Mouse (Mus musculus) CD4-positive, CD25-positive, alpha-beta regulatory T cell, adult 4 months (primary cell): ENCODE measurements around the gene Abtb1. TPM values are rescaled to one million over a fixed set of nuclear protein-coding genes. Genes with fewer than 3 reads are reported as not detected.
A peak's percentile ranks its signal among the peaks of the same experiment; 100 is the strongest.

Experiments used
- ATAC-seq: one replicate; pipeline ENCODE4 v1.8.0; 2017
- polyA plus RNA-seq, 2 experiments: library from polyadenylated mRNA; unstranded; fragments of 100-300 nt; shearing (Covaris generic); gene quantifications; one replicate each; pipeline ENCODE4 v1.2.1; 2017

The Abtb1 gene
- polyA plus RNA-seq, 2 experiments from 2014 or later = 71.0 to 112 TPM

- no peak for ATAC-seq
These were observed 12.7 kb upstream of the Abtb1 start for GRCm38 (mm10) chr6:88854509-88854908.

GRCm38 (mm10) chr6:88850034-88850433 is 8.2 kb upstream of the Abtb1 start:
- no peak for ATAC-seq

DNA sequence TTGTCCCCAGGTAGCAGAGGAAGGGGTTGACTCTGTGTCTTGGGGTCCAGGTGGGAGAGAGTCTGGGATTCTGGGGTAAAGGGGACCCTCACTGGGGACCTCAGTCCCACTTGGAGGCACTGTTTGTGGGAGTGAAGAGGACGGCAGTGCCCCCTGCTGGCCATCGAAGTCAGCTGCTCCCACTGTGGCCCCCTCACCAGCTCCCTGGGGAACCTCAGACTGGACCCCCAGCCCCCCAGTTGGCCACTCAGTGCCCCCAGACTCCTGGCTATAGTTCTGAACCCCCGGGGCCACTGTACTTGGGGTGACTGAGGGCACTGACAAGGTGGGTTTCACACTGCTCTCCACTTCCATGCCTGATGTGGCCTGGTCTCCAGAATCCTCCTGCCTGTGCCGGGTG is 7.5 kb upstream of the Abtb1 start:
- ATAC-seq = no peak

DNA sequence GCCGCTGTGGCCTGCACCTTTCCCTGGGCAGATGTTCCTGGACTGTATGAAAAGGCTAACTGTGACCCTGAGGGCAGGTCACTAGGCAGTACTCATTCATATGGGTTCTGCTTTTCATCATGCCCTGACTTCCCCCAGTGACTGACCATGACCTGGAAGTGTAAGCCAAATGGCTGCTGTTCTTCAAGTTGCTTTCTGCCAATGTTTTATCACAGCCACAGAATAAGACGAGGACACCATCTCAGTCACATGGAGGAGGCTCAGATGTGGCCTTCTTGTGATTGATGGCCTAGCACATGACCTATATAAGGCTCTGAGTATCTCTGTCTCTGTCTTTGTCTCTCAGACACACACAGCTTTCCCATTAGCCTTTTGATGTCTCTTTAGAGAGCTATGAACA is 5.8 kb upstream of the Abtb1 start:
- ATAC-seq = no peak

GRCm38 (mm10) chr6:88844901-88845565 is 3.2 kb upstream of the Abtb1 start:
- ATAC-seq = no peak

- no peak for ATAC-seq
These were observed 2.3 kb upstream of the Abtb1 start for GRCm38 (mm10) chr6:88843781-88844725.

DNA sequence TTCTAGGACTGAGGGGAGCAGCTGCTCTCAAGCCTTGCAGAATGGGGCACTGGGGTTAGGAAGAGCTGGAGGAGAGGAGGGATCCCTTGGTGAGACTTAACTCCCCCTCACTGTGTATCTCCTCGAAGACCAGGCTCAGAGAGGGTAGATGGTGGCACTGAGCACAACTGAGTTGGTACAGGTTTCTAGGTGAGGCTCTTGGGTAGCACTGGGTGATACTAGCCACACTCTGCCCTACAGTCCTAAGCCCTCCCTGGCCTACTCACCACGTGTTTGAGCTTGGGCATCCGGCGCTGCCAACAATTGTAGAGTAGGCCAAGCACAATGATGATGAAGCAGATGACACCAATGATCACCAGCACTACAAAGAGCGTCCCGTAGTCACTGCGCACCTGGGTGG is 1.5 kb upstream of the Abtb1 start:
- ATAC-seq = no peak

GRCm38 (mm10) chr6:88842731-88843151 is 957 bp upstream of the Abtb1 start:
- no peak for ATAC-seq

DNA sequence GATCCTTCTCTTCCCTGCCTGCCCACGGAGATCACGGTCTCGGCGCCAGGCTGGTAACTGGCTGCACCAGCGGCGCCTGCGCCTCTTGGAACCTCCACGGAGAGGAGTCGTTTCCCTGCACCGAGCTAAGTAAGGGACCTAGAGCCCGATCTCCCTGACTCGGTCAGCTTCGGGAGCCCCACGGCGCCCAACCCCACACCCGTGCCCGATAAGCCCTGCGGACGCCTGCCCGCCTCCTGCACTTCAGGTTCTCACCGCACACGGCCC is 337 bp downstream of the Abtb1 start:
- no peak for ATAC-seq

DNA sequence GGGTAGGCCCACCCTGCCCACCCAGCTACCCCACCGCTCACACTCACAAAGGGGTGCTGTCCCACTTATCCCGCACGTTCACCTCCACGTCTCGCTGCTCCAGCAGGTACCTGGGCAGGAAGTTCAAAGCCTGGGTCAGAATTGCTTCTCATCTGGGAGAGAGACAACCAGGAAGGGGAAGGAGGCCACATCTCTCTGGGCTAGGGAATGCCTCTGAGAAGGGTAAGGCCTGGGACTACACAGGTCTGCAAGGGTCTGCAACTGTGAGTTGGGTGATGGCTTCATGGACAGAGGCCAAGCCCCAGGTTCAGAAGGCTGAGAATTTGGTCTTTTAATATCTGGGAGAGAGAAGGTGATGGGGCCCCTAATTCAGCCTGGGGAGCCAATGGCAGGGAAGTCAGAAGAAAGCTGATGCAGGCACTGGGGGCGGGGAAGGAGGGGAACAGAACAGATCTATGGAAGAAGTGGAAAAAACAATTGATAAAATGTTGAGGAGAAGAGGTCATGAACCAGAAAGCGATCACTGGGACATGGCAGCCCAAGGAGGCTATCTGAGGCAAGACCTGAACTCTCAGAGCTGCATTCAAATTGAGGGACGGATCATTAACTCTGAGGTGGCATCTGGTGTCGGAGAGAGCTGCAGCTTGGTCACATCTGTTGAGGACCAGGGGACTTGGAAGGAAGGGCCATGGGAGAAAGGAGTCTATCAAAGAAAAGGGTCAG is 832 bp downstream of the Abtb1 start:
- no peak for ATAC-seq

DNA sequence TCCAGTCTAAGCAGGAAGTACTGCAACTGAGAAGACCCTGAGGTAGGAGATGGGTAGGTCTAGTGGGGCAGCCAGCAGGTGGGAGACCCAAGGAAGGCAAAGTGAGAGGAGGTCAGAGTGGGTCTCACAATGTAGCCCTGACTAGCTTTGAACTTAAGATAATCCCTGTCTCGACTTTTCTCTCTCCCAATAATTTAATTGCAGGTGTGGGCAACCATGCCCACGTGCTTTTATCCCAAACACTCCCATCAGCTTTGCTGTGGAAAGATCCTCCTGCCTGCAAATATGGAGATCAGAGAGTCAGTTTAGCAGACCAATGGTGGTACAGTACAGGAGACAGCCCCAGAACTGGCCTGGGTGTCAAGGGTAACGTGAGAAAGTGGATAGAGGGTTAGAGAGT is 1.6 kb downstream of the Abtb1 start:
- no peak for ATAC-seq

GRCm38 (mm10) chr6:88839135-88839970 is 2.4 kb downstream of the Abtb1 start:
- ATAC-seq = no peak

DNA sequence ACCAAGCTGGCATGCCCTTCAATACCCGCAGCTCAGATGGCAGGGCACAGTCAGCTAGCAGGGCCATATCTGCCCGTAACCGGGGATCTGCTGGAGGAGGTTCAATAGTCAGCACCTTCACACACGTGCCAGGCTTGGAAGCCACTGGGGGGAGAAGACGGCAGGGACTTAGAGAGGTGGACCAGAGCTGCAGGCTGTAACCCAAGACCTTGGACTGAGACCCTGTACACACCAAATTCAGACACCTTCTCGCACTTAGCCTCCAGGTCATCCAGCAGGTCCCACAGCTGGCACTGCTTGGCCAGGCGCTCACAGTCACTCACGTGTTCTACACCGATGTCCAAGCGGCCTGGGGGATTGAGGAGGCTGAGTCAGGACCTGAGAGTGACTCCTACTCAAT is 3.2 kb downstream of the Abtb1 start:
- ATAC-seq = no peak

DNA sequence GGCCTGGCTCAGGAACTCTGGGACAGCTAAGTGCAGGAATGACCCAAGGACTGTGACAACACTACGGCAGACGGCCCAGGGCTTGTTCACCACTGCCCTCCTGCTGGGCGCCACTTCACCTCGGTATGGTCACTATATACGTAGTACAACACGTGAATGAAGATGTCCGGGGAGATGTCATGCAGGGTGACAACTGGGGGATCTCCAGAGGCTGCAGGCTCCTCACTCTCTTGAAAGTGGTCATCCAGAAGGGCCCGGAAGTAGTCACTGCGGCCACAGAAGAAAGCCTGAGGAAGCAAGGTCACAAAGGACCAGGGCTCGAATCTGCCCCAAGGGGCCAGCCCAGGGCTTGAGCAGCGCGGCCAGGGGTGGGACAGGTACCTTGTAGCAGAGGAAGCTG is 3.8 kb downstream of the Abtb1 start:
- ATAC-seq = no peak

DNA sequence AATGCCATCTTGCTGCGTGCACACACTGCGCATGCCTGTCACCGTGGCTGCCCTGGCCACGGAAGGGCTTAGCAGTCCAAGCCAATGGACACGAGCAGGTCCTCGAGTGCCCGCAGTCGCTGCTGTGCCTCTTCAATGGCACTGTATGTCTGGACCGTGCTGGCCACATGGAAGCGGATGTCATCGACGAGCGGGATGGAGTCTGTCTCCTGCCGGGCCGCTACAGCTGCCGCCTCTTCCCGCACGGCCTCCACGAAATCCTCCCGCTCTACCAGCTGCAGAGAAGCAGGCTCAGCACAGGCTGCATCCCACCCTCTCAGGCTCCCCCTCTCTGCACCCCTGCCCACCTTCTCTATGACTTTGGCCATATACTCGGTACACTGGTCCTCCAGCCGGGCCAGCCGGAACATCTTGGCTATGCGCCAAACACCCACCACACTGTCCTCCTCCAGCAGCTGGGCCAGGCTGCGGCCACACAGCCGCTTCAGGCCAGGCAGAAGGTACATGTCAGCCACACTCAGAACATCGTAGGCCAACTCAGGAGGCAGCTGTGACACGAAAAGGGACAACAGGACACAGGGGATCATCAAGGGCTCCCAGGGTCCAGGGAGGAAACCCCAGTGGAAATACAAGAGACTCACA is 5.5 kb downstream of the Abtb1 start:
- ATAC-seq = no peak

DNA sequence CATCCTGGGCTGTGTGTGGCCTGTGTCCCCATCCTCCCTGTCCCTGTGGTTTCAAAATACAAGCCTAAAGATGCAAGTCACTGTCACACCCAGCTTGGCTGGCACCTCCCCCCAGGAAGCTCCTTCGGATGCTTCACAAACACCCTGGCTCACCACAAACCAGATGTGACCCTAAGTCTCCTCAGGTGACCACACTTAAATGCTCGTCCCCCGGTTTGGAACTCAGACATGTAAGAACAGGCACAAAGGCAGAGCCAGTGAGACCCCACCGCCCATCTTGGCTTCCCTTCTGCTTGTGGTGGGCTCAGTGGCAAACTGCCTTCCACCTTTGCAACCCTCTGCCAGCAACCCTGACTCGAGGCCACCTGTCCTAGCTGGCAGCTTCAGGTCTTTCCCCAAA is 6.7 kb downstream of the Abtb1 start:
- no peak for ATAC-seq

DNA sequence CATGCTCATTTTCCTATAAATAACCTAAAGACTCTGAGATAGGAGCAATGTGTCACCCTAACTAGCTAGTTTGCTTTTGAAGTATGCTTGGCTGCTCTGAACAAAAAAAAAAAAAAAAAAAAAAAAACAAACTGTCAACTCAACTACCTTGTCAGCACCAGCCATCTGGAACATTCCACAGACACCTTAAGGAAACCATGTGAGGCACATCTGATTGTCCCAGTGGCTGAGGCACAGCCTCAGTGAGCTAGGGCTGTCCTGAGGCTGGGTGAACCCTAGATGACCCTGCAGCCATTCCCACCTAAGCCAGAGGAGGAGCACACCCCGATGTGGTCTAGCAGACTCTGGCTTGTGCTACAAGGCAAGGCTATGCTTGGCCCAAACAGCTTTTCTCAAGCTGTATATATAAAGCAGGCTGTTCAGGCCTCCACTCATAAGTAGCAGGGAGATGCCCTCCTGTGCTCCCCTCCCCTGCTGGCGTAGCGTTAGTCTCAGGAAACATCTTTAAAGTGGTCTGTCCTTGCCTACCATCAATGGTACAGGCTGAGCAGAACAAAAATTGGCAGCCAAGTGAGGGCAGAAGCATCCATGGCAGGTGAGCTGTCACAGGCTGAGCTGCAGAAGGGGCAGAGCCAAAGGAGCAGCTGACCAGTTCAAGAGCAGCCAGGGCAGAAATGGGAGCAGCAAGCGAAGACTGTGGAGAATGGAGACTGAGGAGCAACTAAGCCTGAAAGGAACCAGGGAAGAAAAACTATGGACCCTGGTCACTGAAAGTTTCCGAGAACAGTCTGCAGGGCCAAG is 8.2 kb downstream of the Abtb1 start:
- no peak for ATAC-seq

GRCm38 (mm10) chr6:88832663-88833062 is 9.1 kb downstream of the Abtb1 start:
- peak; percentile 50 for ATAC-seq

GRCm38 (mm10) chr6:88831456-88831855 is 10.3 kb downstream of the Abtb1 start:
- ATAC-seq = peak; percentile 72

- ATAC-seq = no peak
These were observed 11.6 kb downstream of the Abtb1 start for GRCm38 (mm10) chr6:88830112-88830702.

GRCm38 (mm10) chr6:88829579-88829978 is 12.2 kb downstream of the Abtb1 start:
- ATAC-seq = no peak
